Mouse (Mus musculus): ENCODE results near the gene Prkrip1. TPM values are rescaled to one million over a fixed set of nuclear protein-coding genes. Genes with fewer than 3 reads are reported as not detected.
"Not testable (repeated sequence)": the region's sequence is repeated elsewhere in the genome, so short reads cannot be mapped to it uniquely, and the experiment has no call there.

Gene Prkrip1
- polyA plus RNA-seq, 1 experiment from 2014 or later: 52.9 TPM

DNA sequence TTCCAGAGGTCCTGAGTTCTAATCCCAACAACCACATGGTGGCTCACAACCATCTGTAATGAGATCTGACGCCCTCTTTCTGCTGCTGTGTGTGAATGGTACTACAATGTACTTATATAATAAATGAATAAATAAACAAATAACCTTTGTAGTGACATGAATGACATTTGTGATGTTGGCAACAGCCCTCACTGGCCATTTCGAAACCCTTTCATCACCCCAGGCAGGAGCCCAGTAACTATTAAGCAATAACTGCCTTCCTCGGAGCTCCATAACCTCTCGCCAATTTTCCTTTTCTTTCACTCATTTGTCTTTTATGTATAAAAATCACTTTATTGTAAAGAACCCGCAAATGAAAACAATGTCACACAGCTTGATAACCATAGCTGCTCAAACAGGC, 15.0 kb upstream of the Prkrip1 start:
- Histone ChIP-seq H3K9ac (ENCODE audit: low read length) (no peak overlapping the region), H3K4me3 (ENCODE audit: low read length) (no peak overlapping the region), H3K9me3 (ENCODE audit: control insufficient read depth, low read length) (no peaks in the 10 kb centered on the region), H3K4me1 (replicated peaks; ENCODE audit: control insufficient read depth, insufficient read depth, low read length) (no peaks in the 10 kb centered on the region), H3K4me2 (ENCODE audit: low read depth, low read length) (no peak overlapping the region), H3K27ac (ENCODE audit: low read length) (no peak overlapping the region), H3K36me3 (ENCODE audit: control insufficient read depth, insufficient read depth, low read length) (no peaks in the 10 kb centered on the region), H3K27me3 (ENCODE audit: control insufficient read depth, insufficient read depth, low read depth, low read length) (no peaks in the 10 kb centered on the region)
- 59% methylated on average over 5 of the region's 5 CpGs for WGBS
- no peak for ATAC-seq (ENCODE audit: low read depth)

DNA sequence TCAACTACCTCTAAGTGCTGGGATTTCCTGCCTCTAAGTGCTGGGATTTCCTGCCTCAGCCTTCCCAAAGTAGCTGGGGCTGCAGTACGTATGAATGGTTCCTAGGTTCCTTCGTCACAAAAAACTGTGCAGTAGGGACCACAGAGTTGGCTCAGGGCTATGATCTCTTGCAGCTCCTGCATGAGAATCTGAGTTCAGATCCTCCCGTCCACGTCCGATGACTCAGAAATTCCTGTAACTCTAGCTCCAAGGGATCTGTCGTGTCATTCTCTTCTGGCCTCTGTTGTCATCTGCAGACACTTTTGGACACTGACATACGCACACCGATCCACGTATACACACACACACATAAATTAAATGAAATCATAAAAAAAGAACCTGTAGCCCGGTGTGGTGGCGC, 14.0 kb upstream of the Prkrip1 start:
- Histone ChIP-seq H3K36me3 (ENCODE audit: control insufficient read depth, insufficient read depth, low read length) (no peaks in the 10 kb centered on the region), H3K4me3 (ENCODE audit: low read length) (no peak overlapping the region), H3K4me2 (ENCODE audit: low read depth, low read length) (no peak overlapping the region), H3K4me1 (replicated peaks; ENCODE audit: control insufficient read depth, insufficient read depth, low read length) (no peaks in the 10 kb centered on the region), H3K27me3 (ENCODE audit: control insufficient read depth, insufficient read depth, low read depth, low read length) (no peaks in the 10 kb centered on the region), H3K27ac (ENCODE audit: low read length) (no peak overlapping the region), H3K9me3 (ENCODE audit: control insufficient read depth, low read length) (no peaks in the 10 kb centered on the region), H3K9ac (ENCODE audit: low read length) (no peak overlapping the region)
- whole genome bisulfite sequencing: 86% methylated on average over 11 of the region's 11 CpGs
- ATAC-seq (ENCODE audit: low read depth): no peak

- WGBS: 88% methylated on average over 14 of the region's 14 CpGs
- H3K27ac ChIP-seq (ENCODE audit: low read length); H3K9me3 ChIP-seq (ENCODE audit: control insufficient read depth, low read length): not testable (repeated sequence)
These were observed 12.8 kb upstream of the Prkrip1 start for GRCm38 (mm10) chr5:136211341-136212102.

GRCm38 (mm10) chr5:136210549-136210948, 11.8 kb upstream of the Prkrip1 start:
- Histone ChIP-seq H3K36me3 (ENCODE audit: control insufficient read depth, insufficient read depth, low read length) (no peaks in the 10 kb centered on the region), H3K4me2 (ENCODE audit: low read depth, low read length) (no peak overlapping the region), H3K9ac (ENCODE audit: low read length) (no peak overlapping the region), H3K4me3 (ENCODE audit: low read length) (no peak overlapping the region), H3K27ac (ENCODE audit: low read length) (no peak overlapping the region), H3K9me3 (ENCODE audit: control insufficient read depth, low read length) (no peaks in the 10 kb centered on the region), H3K4me1 (replicated peaks; ENCODE audit: control insufficient read depth, insufficient read depth, low read length) (no peaks in the 10 kb centered on the region), H3K27me3 (ENCODE audit: control insufficient read depth, insufficient read depth, low read depth, low read length) (no peaks in the 10 kb centered on the region)
- ATAC-seq (ENCODE audit: low read depth): no peak
- WGBS: 62% methylated on average over 5 of the region's 5 CpGs

More at GRCm38 (mm10) chr5:136211341-136212102, 12.8 kb upstream of the Prkrip1 start:
- H3K36me3 ChIP-seq (ENCODE audit: control insufficient read depth, insufficient read depth, low read length); H3K4me1 ChIP-seq (replicated peaks; ENCODE audit: control insufficient read depth, insufficient read depth, low read length); H3K4me3 ChIP-seq (ENCODE audit: low read length); H3K27me3 ChIP-seq (ENCODE audit: control insufficient read depth, insufficient read depth, low read depth, low read length); H3K4me2 ChIP-seq (ENCODE audit: low read depth, low read length); H3K9ac ChIP-seq (ENCODE audit: low read length); ATAC-seq (ENCODE audit: low read depth): not testable (repeated sequence)

DNA sequence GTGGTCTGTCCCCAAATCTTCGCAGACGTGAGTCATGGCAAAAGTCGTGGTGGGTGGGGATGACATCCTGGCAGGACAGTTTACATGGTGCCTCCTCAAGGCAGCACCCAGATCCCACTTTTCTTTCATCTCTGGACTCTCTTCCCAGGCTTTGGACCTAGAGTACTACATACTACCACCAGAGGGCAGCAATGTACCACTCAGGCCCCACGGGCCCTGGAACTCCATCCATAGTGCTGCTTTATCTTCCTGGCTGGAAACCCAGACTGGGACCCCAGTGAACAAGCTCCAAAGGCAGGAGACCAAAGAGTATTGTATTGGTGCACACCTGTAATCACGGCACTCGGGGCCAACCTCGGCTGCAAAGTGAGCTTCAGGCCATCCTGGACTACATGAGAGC, 3.1 kb upstream of the Prkrip1 start:
- WGBS: 24% methylated on average over 7 of the region's 7 CpGs
- peak; percentile 43; the same call in 1 of the 2 replicates for ATAC-seq (ENCODE audit: low read depth)
- no peaks in the 10 kb centered on the region for H3K36me3 ChIP-seq (ENCODE audit: control insufficient read depth, insufficient read depth, low read length)
- H3K4me2 ChIP-seq (ENCODE audit: low read depth, low read length): no peak overlapping the region
- no peak overlapping the region for H3K4me3 ChIP-seq (ENCODE audit: low read length)
- H3K4me1 ChIP-seq (replicated peaks; ENCODE audit: control insufficient read depth, insufficient read depth, low read length): peaks cover 9% of the 10 kb centered on the region
- H3K27me3 ChIP-seq (ENCODE audit: control insufficient read depth, insufficient read depth, low read depth, low read length): no peaks in the 10 kb centered on the region
- no peak overlapping the region for H3K27ac ChIP-seq (ENCODE audit: low read length)
- H3K9me3 ChIP-seq (ENCODE audit: control insufficient read depth, low read length): no peaks in the 10 kb centered on the region
- no peak overlapping the region for H3K9ac ChIP-seq (ENCODE audit: low read length)

GRCm38 (mm10) chr5:136199526-136199925, 763 bp upstream of the Prkrip1 start:
- peak overlapping the region; percentile 62 for H3K4me2 ChIP-seq (ENCODE audit: low read depth, low read length)
- H3K27ac ChIP-seq (ENCODE audit: low read length): no peak overlapping the region
- WGBS: 24% methylated on average over 11 of the region's 11 CpGs
- ATAC-seq (ENCODE audit: low read depth): no peak
- H3K4me1 ChIP-seq (replicated peaks; ENCODE audit: control insufficient read depth, insufficient read depth, low read length): peaks cover 9% of the 10 kb centered on the region
- H3K36me3 ChIP-seq (ENCODE audit: control insufficient read depth, insufficient read depth, low read length): peaks cover 20% of the 10 kb centered on the region
- no peaks in the 10 kb centered on the region for H3K9me3 ChIP-seq (ENCODE audit: control insufficient read depth, low read length)
- no peaks in the 10 kb centered on the region for H3K27me3 ChIP-seq (ENCODE audit: control insufficient read depth, insufficient read depth, low read depth, low read length)
- H3K9ac ChIP-seq (ENCODE audit: low read length): peak overlapping the region; percentile 93
- H3K4me3 ChIP-seq (ENCODE audit: low read length): peak overlapping the region; percentile 97

DNA sequence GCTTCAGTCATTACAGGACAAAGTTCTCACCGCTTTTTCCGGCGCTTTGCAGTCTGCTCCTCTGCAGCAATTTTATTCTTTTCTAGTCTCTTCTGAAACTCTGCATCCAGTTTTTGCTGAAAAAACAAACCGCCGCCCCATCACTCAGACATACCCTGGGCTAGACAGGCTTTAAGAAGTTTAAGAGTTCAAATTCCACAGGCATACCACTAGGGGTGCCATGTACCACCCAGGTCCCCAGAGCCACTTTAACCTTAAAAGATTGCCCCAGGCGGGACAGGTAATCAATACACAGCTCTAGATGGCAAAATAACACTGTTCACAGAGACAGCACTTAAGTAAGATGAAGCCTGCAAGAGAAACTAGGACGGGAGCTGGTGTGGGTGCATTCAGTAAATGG, 6.9 kb downstream of the Prkrip1 start:
- ATAC-seq (ENCODE audit: low read depth): no peak
- 81% methylated on average over 7 of the region's 7 CpGs for WGBS
- H3K9ac ChIP-seq (ENCODE audit: low read length): no peak overlapping the region
- no peak overlapping the region for H3K4me2 ChIP-seq (ENCODE audit: low read depth, low read length)
- no peaks in the 10 kb centered on the region for H3K4me1 ChIP-seq (replicated peaks; ENCODE audit: control insufficient read depth, insufficient read depth, low read length)
- H3K36me3 ChIP-seq (ENCODE audit: control insufficient read depth, insufficient read depth, low read length): peaks cover 47% of the 10 kb centered on the region
- H3K27me3 ChIP-seq (ENCODE audit: control insufficient read depth, insufficient read depth, low read depth, low read length): no peaks in the 10 kb centered on the region
- H3K4me3 ChIP-seq (ENCODE audit: low read length): no peak overlapping the region
- no peak overlapping the region for H3K27ac ChIP-seq (ENCODE audit: low read length)
- no peaks in the 10 kb centered on the region for H3K9me3 ChIP-seq (ENCODE audit: control insufficient read depth, low read length)

DNA sequence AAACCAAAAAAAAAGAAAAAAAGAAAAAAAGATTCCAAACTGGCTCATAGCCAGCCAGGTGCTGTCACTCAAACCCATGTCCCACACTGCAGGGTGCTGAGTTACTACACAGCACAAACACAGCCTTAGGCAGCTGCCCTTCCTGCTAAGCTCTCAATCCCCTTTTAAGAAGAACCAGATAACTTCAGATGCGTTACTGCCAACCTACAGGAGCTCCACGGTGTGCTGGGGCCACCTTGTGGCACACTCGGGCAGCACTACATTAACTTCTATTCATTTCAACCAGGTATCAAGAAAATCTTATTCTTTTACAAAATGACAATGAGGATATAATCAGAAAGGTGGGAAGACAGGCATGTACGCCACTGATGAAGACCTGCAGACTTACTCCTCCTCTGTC, 12.0 kb downstream of the Prkrip1 start:
- no peak overlapping the region for H3K4me3 ChIP-seq (ENCODE audit: low read length)
- H3K27me3 ChIP-seq (ENCODE audit: control insufficient read depth, insufficient read depth, low read depth, low read length): no peaks in the 10 kb centered on the region
- no peak overlapping the region for H3K4me2 ChIP-seq (ENCODE audit: low read depth, low read length)
- H3K9me3 ChIP-seq (ENCODE audit: control insufficient read depth, low read length): no peaks in the 10 kb centered on the region
- H3K9ac ChIP-seq (ENCODE audit: low read length): no peak overlapping the region
- 35% methylated on average over 4 of the region's 4 CpGs for WGBS
- H3K36me3 ChIP-seq (ENCODE audit: control insufficient read depth, insufficient read depth, low read length): peaks cover 22% of the 10 kb centered on the region
- H3K4me1 ChIP-seq (replicated peaks; ENCODE audit: control insufficient read depth, insufficient read depth, low read length): no peaks in the 10 kb centered on the region
- peak; percentile 65; the same call in 1 of the 2 replicates for ATAC-seq (ENCODE audit: low read depth)
- no peak overlapping the region for H3K27ac ChIP-seq (ENCODE audit: low read length)

DNA sequence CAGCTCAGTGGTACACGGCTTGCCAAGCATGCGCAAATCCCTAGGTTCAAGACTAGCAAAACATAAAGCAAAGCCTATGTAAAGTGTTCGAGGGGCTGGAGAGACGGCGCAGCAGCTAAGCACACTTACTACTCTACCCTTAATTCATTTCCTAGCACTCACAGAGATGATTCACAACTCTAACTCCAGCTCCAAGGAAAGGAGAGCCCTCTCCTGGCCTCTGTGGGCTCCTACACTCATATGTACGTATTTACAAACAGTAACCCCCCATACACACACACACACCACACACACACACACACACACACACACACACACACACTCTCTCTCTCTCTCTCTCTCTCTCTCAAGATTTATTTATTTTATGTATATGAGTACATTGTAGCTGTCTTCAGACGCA, 15.0 kb downstream of the Prkrip1 start:
- no peak overlapping the region for H3K27ac ChIP-seq (ENCODE audit: low read length)
- no peak overlapping the region for H3K9ac ChIP-seq (ENCODE audit: low read length)
- 90% methylated on average over 7 of the region's 7 CpGs for WGBS
- H3K36me3 ChIP-seq (ENCODE audit: control insufficient read depth, insufficient read depth, low read length): peaks cover 29% of the 10 kb centered on the region
- no peak overlapping the region for H3K4me3 ChIP-seq (ENCODE audit: low read length)
- no peaks in the 10 kb centered on the region for H3K27me3 ChIP-seq (ENCODE audit: control insufficient read depth, insufficient read depth, low read depth, low read length)
- H3K4me1 ChIP-seq (replicated peaks; ENCODE audit: control insufficient read depth, insufficient read depth, low read length): no peaks in the 10 kb centered on the region
- no peak overlapping the region for H3K4me2 ChIP-seq (ENCODE audit: low read depth, low read length)
- ATAC-seq (ENCODE audit: low read depth): no peak
- H3K9me3 ChIP-seq (ENCODE audit: control insufficient read depth, low read length): no peaks in the 10 kb centered on the region

Data from lung, embryonic 16.5 days (tissue).